Mouse (Mus musculus) MEL (cell line): ENCODE measurements around the gene Gm37240.

Experiments used
- CHD2 ChIP-seq: IDR thresholded peaks from 2 replicates; pipeline ENCODE4 v1.6.1; 2011; ENCODE audit warnings: low read length, improper control_type of control experiment
- CTCF ChIP-seq, 3 experiments: IDR thresholded peaks in 2 of 3; conservative IDR thresholded peaks in 1 of 3; 2 replicates each; pipeline ENCODE4 v1.5.1; 2011 to 2012; ENCODE audit warnings: low read length in 3 of 3, low read depth in 2 of 3, mild to moderate bottlenecking in 2 of 3, improper control_type of control experiment in 1 of 3, inconsistent platforms in 1 of 3, mixed read lengths in 1 of 3, moderate library complexity in 1 of 3; ENCODE audit not compliant: control insufficient read depth in 1 of 3, insufficient read depth in 1 of 3, poor library complexity in 1 of 3, severe bottlenecking in 1 of 3
- ELF1 ChIP-seq: IDR thresholded peaks from 2 replicates; pipeline ENCODE4 v1.6.1; 2014; ENCODE audit warnings: low read depth, mild to moderate bottlenecking, inconsistent platforms, low read length, improper control_type of control experiment, moderate library complexity
- GATA1 ChIP-seq: IDR thresholded peaks from 2 replicates; pipeline ENCODE4 v1.6.1; 2011; ENCODE audit warnings: low read depth, low read length, improper control_type of control experiment
- MEF2A ChIP-seq: IDR thresholded peaks from 2 replicates; pipeline ENCODE4 v1.6.1; 2014; ENCODE audit warnings: low read depth, mild to moderate bottlenecking, inconsistent platforms, low read length, improper control_type of control experiment; ENCODE audit not compliant: poor library complexity, insufficient replicate concordance, severe bottlenecking; ENCODE audit errors: extremely low read depth
- POLR2A ChIP-seq, 2 experiments: IDR thresholded peaks; 2 replicates each; pipeline ENCODE4 v1.6.1; 2011 to 2012; ENCODE audit warnings: low read length in 2 of 2, mild to moderate bottlenecking in 2 of 2, control low read depth in 1 of 2, improper control_type of control experiment in 1 of 2, low read depth in 1 of 2, moderate library complexity in 1 of 2; ENCODE audit not compliant: control insufficient read depth in 1 of 2, insufficient read depth in 1 of 2, poor library complexity in 1 of 2
- POLR2AphosphoS2 ChIP-seq: IDR thresholded peaks from 2 replicates; pipeline ENCODE4 v1.6.1; 2011; ENCODE audit warnings: low read length, improper control_type of control experiment
- POLR2AphosphoS5 ChIP-seq: IDR thresholded peaks from 2 replicates; pipeline ENCODE4 v1.6.1; 2012; ENCODE audit warnings: low read depth, borderline replicate concordance, mild to moderate bottlenecking, inconsistent platforms, low read length, moderate library complexity, mixed read lengths
- SMC3 ChIP-seq: IDR thresholded peaks from 2 replicates; pipeline ENCODE4 v1.6.1; 2011; ENCODE audit warnings: low read depth, low read length, improper control_type of control experiment
- TBP ChIP-seq: IDR thresholded peaks from 2 replicates; pipeline ENCODE4 v1.8.0; 2011; ENCODE audit warnings: low read depth, low read length, improper control_type of control experiment
- ZKSCAN1 ChIP-seq: IDR thresholded peaks from 2 replicates; pipeline ENCODE4 v1.6.1; 2012; ENCODE audit warnings: low read depth, mild to moderate bottlenecking, inconsistent platforms, low read length, improper control_type of control experiment, moderate library complexity
- ZNF384 ChIP-seq: IDR thresholded peaks from 2 replicates; pipeline ENCODE4 v1.6.1; 2012; ENCODE audit warnings: low read depth, mild to moderate bottlenecking, inconsistent platforms, low read length, improper control_type of control experiment

- TF ChIP-seq POLR2AphosphoS2 (no peak), CTCF (IDR thresholded peaks at IDR 0.05 in 2 of 3, conservative IDR thresholded peaks at IDR 0.05 in 1 of 3; ENCODE audit: control insufficient read depth in 1 of 3, insufficient read depth in 1 of 3, low read depth in 2 of 3, low read length in 3 of 3, poor library complexity in 1 of 3, severe bottlenecking in 1 of 3) (no peak), GATA1 (no peak), TBP (no peak), ELF1 (no peak), MEF2A (no peak), CHD2 (no peak), POLR2A (IDR thresholded peaks at IDR 0.05; ENCODE audit: control insufficient read depth in 1 of 2, insufficient read depth in 1 of 2, low read depth in 1 of 2, low read length in 2 of 2, poor library complexity in 1 of 2) (no peak), ZNF384 (no peak), SMC3 (no peak), POLR2AphosphoS5 (no peak), ZKSCAN1 (no peak)
Measured at GRCm38 (mm10) chr3:85679960-85680359, 207.4 kb downstream of the Gm37240 start.
